22 mouse cellular contexts compared by ENCODE assay signal in the genomic region with DNA sequence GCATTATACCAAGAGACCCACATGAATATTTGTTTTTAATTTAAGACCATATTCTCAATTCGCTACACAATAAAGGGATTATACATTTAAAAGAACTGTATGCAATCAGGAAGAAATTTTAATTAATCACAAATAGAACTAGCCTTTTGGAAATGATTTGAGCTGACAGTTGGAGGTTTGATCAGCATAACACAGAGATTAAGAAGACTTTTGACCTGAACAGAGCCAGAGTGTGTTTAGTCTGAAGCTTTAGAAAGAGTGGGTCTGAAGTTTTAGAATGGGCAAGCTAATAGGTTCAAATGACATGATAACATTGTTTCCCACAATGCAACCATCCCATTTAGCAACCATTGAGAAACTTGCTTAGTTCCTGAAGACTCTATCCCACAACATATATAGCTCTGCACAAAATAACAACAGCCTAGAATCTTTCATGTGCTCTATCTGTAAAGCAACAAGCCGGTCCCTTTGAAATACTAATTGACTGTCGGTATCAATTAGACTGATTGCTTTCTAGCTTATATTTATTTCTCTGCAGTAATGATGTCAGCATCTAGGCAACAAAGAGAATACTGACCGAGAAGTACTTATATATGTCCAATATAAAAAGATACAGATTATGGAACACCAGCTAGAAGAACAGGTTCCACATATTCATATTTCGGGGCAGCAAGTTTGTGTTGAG.
DNase-seq lines count a peak whose midpoint lies in the region; ATAC-seq lines count a peak whose summit lies in the region.
"Had no signal": no experiment of that assay in that cellular context is flagged by ENCODE, and none has a peak within 500 bp of the region (broad histone marks: within the 10 kb centered on the region; RNA-seq: fewer than 3 reads in every experiment).

No protein-coding gene starts in this region.

- 93% methylated on average over 5 of the region's 5 CpGs for WGBS in kidney, embryonic 15.5 days
- WGBS in heart, embryonic 10.5 days: 85% methylated on average over 5 of the region's 5 CpGs

- H3K9ac ChIP-seq in kidney, embryonic 15.5 days: no peak overlapping the region

- ATAC-seq in kidney, embryonic 15.5 days (replicated peaks; ENCODE audit: low FRiP score): no peak
- ATAC-seq: activated CD4-positive, CD25-positive, alpha-beta regulatory T cell, adult 4 months; CD4-positive, CD25-positive, alpha-beta regulatory T cell, adult 4 months; Patski had no signal

- no peak overlapping the region for H3K4me2 ChIP-seq in kidney, embryonic 15.5 days

- DNase-seq in Muller cell, postnatal 12 days (ENCODE audit: inconsistent ontology term): peak; percentile 52
- peak; percentile 79 for DNase-seq in retina, embryonic 14.5 days (ENCODE audit: low spot score)
- DNase-seq in retina, postnatal 1 day: peak; percentile 88
- no peak for DNase-seq in adrenal gland, postnatal 14 days
- DNase-seq in heart, embryonic 10.5 days (ENCODE audit: low spot score): no peak
- DNase-seq: adrenal gland, adult 2 months; adrenal gland, adult 8-10 months; adrenal gland, postnatal 10 days; adrenal gland, postnatal 25 days; adrenal gland, postnatal 36 days; B cell, adult 2 months; cerebellum, adult 11 months; cerebellum, adult 11-12 months; cerebellum, adult 18-20 months; cerebellum, adult 2 months; cerebellum, adult 8-10 months had no signal

- no peaks in the 10 kb centered on the region for H3K27me3 ChIP-seq in kidney, embryonic 15.5 days
- no peaks in the 10 kb centered on the region for H3K27me3 ChIP-seq in heart, embryonic 10.5 days (ENCODE audit: insufficient read depth, poor library complexity, severe bottlenecking)
- H3K27me3 ChIP-seq: CH12.LX had no signal

- no peak overlapping the region for H3K4me3 ChIP-seq in kidney, embryonic 15.5 days (replicated peaks)
- no peak overlapping the region for H3K4me3 ChIP-seq in heart, embryonic 10.5 days

- no peaks in the 10 kb centered on the region for H3K9me3 ChIP-seq in kidney, embryonic 15.5 days (replicated peaks)
- no peaks in the 10 kb centered on the region for H3K9me3 ChIP-seq in heart, embryonic 10.5 days

- H3K36me3 ChIP-seq in kidney, embryonic 15.5 days: no peaks in the 10 kb centered on the region
- H3K36me3 ChIP-seq in heart, embryonic 10.5 days: no peaks in the 10 kb centered on the region
- H3K36me3 ChIP-seq: G1E had no signal

- no peaks in the 10 kb centered on the region for H3K4me1 ChIP-seq in kidney, embryonic 15.5 days
- no peaks in the 10 kb centered on the region for H3K4me1 ChIP-seq in heart, embryonic 10.5 days

- H3K27ac ChIP-seq in kidney, embryonic 15.5 days: no peak overlapping the region
- H3K27ac ChIP-seq in heart, embryonic 10.5 days: no peak overlapping the region

Comparison
In these comparisons a context has a peak if more than half of its experiments do, and no peak if none do; other contexts are left out.
1. DNase-seq: peak in Muller cell, postnatal 12 days (single experiment), retina, embryonic 14.5 days (single experiment) and retina, postnatal 1 day (single experiment); none in adrenal gland, postnatal 14 days (single experiment) and heart, embryonic 10.5 days (single experiment).